Mouse (Mus musculus) CH12.LX (cell line): ENCODE results near the gene Zbtb20. TPM values are rescaled to one million over a fixed set of nuclear protein-coding genes. Genes with fewer than 3 reads are reported as not detected.

Experiments used
- DNase-seq: peaks from one replicate; pipeline ENCODE4 v3.0.0-alpha.2; 2013; ENCODE audit errors: extremely low read depth
- H3K27ac ChIP-seq: 2 replicates; pipeline ENCODE4 v1.5.1; 2012; ENCODE audit warnings: low read depth, mild to moderate bottlenecking, control low read depth, moderate library complexity; ENCODE audit not compliant: insufficient read depth
- H3K27me3 ChIP-seq: replicated peaks from 2 replicates; pipeline ENCODE3; 2012; ENCODE audit warnings: inconsistent platforms
- H3K36me3 ChIP-seq, 2 experiments: replicated peaks in 1 of 2; 2 replicates each; pipeline versions ENCODE3 to v1.6.1; 2012; ENCODE audit warnings: inconsistent platforms in 1 of 2, low read length in 1 of 2, mild to moderate bottlenecking in 1 of 2, mixed read lengths in 1 of 2, moderate library complexity in 1 of 2; ENCODE audit not compliant: control insufficient read depth in 1 of 2, insufficient read depth in 1 of 2
- H3K4me1 ChIP-seq, 2 experiments: 2 replicates each; pipeline ENCODE4 v1.6.1; 2012; ENCODE audit warnings: inconsistent platforms in 1 of 2, moderate library complexity in 1 of 2; ENCODE audit not compliant: insufficient read depth in 2 of 2, control insufficient read depth in 1 of 2
- H3K4me2 ChIP-seq: 2 replicates; pipeline ENCODE4 v1.6.1; 2012; ENCODE audit warnings: low read depth, mild to moderate bottlenecking, control low read depth; ENCODE audit not compliant: poor library complexity, insufficient read depth, severe bottlenecking
- H3K4me3 ChIP-seq, 3 experiments: fragments of 150-350 bp in 1 of 3; sonication (generic) in 1 of 3; replicated peaks in 1 of 3; 2 replicates each; pipeline versions ENCODE3 to v1.5.1; 2011 to 2012; ENCODE audit warnings: low read depth in 2 of 3, low read length in 2 of 3, mild to moderate bottlenecking in 2 of 3, moderate library complexity in 2 of 3, control low read depth in 1 of 3, improper control_type of control experiment in 1 of 3, inconsistent platforms in 1 of 3, mixed read lengths in 1 of 3; ENCODE audit not compliant: poor library complexity in 1 of 3
- H3K79me2 ChIP-seq: replicated peaks from 2 replicates; pipeline ENCODE4 v1.6.1; 2012; ENCODE audit warnings: mild to moderate bottlenecking, moderate library complexity; ENCODE audit not compliant: control insufficient read depth, poor library complexity, insufficient read depth, severe bottlenecking; ENCODE audit errors: extremely low read depth
- H3K9ac ChIP-seq: 2 replicates; pipeline ENCODE4 v1.6.1; 2012; ENCODE audit warnings: low read depth, mild to moderate bottlenecking, control low read depth, moderate library complexity; ENCODE audit not compliant: insufficient read depth
- H3K9me3 ChIP-seq: replicated peaks from 2 replicates; pipeline ENCODE3; 2012; ENCODE audit warnings: low read length, inconsistent platforms, mixed read lengths
- BHLHE40 ChIP-seq: IDR thresholded peaks from 2 replicates; pipeline ENCODE4 v1.6.1; 2011; ENCODE audit warnings: mild to moderate bottlenecking, low read depth, low read length, improper control_type of control experiment
- CHD1 ChIP-seq: IDR thresholded peaks from 2 replicates; pipeline ENCODE4 v1.6.1; 2012; ENCODE audit warnings: low read depth, low read length, improper control_type of control experiment, inconsistent platforms
- CHD2 ChIP-seq: IDR thresholded peaks from 2 replicates; pipeline ENCODE4 v1.6.1; 2011; ENCODE audit warnings: low read length, improper control_type of control experiment
- E2F4 ChIP-seq: IDR thresholded peaks from 2 replicates; pipeline ENCODE4 v1.6.1; 2011; ENCODE audit warnings: low read depth, low read length, improper control_type of control experiment; ENCODE audit not compliant: insufficient replicate concordance
- ELF1 ChIP-seq: IDR thresholded peaks from 2 replicates; pipeline ENCODE4 v1.6.1; 2014; ENCODE audit warnings: low read depth, mild to moderate bottlenecking, inconsistent platforms, low read length, improper control_type of control experiment
- EP300 ChIP-seq: IDR thresholded peaks from 2 replicates; pipeline ENCODE4 v1.6.1; 2011; ENCODE audit warnings: low read length, improper control_type of control experiment
- ETS1 ChIP-seq: conservative IDR thresholded peaks from 2 replicates; pipeline ENCODE4 v1.6.1; 2012; ENCODE audit warnings: low read depth, mild to moderate bottlenecking, inconsistent platforms, low read length, improper control_type of control experiment, moderate library complexity
- HCFC1 ChIP-seq: IDR thresholded peaks from 2 replicates; pipeline ENCODE4 v1.6.1; 2012; ENCODE audit warnings: low read depth, mild to moderate bottlenecking, inconsistent platforms, low read length, improper control_type of control experiment
- IRF4 ChIP-seq: IDR thresholded peaks from 2 replicates; pipeline ENCODE4 v1.6.1; 2014; ENCODE audit warnings: low read depth, mild to moderate bottlenecking, inconsistent platforms, low read length, improper control_type of control experiment
- JUN ChIP-seq: IDR thresholded peaks from 2 replicates; pipeline ENCODE4 v1.6.1; 2011; ENCODE audit warnings: low read depth, mild to moderate bottlenecking, low read length, improper control_type of control experiment, moderate library complexity; ENCODE audit not compliant: insufficient read depth
- JUND ChIP-seq: conservative IDR thresholded peaks from 2 replicates; pipeline ENCODE4 v1.6.1; 2011; ENCODE audit warnings: low read depth, low read length, improper control_type of control experiment
- KAT2A ChIP-seq: IDR thresholded peaks from 2 replicates; pipeline ENCODE4 v1.6.1; 2012; ENCODE audit warnings: low read length, improper control_type of control experiment, inconsistent platforms; ENCODE audit not compliant: insufficient replicate concordance
- MAFK ChIP-seq: IDR thresholded peaks from 2 replicates; pipeline ENCODE4 v1.6.1; 2011; ENCODE audit warnings: low read length, improper control_type of control experiment; ENCODE audit not compliant: insufficient replicate concordance
- MAX ChIP-seq: IDR thresholded peaks from 2 replicates; pipeline ENCODE4 v1.6.1; 2011; ENCODE audit warnings: low read length, improper control_type of control experiment
- MAZ ChIP-seq: IDR thresholded peaks from 2 replicates; pipeline ENCODE4 v1.6.1; 2012; ENCODE audit warnings: low read depth, mild to moderate bottlenecking, inconsistent platforms, low read length, improper control_type of control experiment, moderate library complexity
- MXI1 ChIP-seq: IDR thresholded peaks from 2 replicates; pipeline ENCODE4 v1.6.1; 2011; ENCODE audit warnings: mild to moderate bottlenecking, low read depth, low read length, improper control_type of control experiment
- MYC ChIP-seq: IDR thresholded peaks from 2 replicates; pipeline ENCODE4 v1.6.1; 2011; ENCODE audit warnings: low read depth, mild to moderate bottlenecking, improper control_type of control experiment, low read length
- NELFE ChIP-seq: IDR thresholded peaks from 2 replicates; pipeline ENCODE4 v1.6.1; 2011; ENCODE audit warnings: low read depth, low read length, improper control_type of control experiment
- NRF1 ChIP-seq: IDR thresholded peaks from 2 replicates; pipeline ENCODE4 v1.6.1; 2014; ENCODE audit warnings: low read depth, mild to moderate bottlenecking, inconsistent platforms, low read length, improper control_type of control experiment, moderate library complexity
- PAX5 ChIP-seq: IDR thresholded peaks from 2 replicates; pipeline ENCODE4 v1.6.1; 2012; ENCODE audit warnings: low read length, inconsistent platforms, mixed read lengths
- RAD21 ChIP-seq: IDR thresholded peaks from 2 replicates; pipeline ENCODE4 v1.6.1; 2011; ENCODE audit warnings: low read depth, mild to moderate bottlenecking, low read length, improper control_type of control experiment, moderate library complexity
- SIN3A ChIP-seq: IDR thresholded peaks from 2 replicates; pipeline ENCODE4 v1.6.1; 2012; ENCODE audit warnings: low read length, improper control_type of control experiment, inconsistent platforms
- TBP ChIP-seq: conservative IDR thresholded peaks from 2 replicates; pipeline ENCODE4 v1.6.1; 2011; ENCODE audit warnings: low read depth, low read length, improper control_type of control experiment
- TCF12 ChIP-seq: IDR thresholded peaks from 2 replicates; pipeline ENCODE4 v1.6.1; 2014; ENCODE audit warnings: low read depth, mild to moderate bottlenecking, inconsistent platforms, low read length, improper control_type of control experiment
- UBTF ChIP-seq: IDR thresholded peaks from 2 replicates; pipeline ENCODE4 v1.6.1; 2012; ENCODE audit warnings: low read depth, mild to moderate bottlenecking, inconsistent platforms, low read length, improper control_type of control experiment, moderate library complexity
- USF1 ChIP-seq: IDR thresholded peaks from 2 replicates; pipeline ENCODE4 v1.6.1; 2014; ENCODE audit warnings: low read depth, mild to moderate bottlenecking, inconsistent platforms, low read length, improper control_type of control experiment
- USF2 ChIP-seq: conservative IDR thresholded peaks from 2 replicates; pipeline ENCODE4 v1.6.1; 2011; ENCODE audit warnings: low read depth, low read length, improper control_type of control experiment
- ZC3H11A ChIP-seq: IDR thresholded peaks from 2 replicates; pipeline ENCODE4 v1.6.1; 2012; ENCODE audit warnings: low read depth, mild to moderate bottlenecking, inconsistent platforms, low read length, improper control_type of control experiment
- ZMIZ1 ChIP-seq: IDR thresholded peaks from 2 replicates; pipeline ENCODE4 v1.6.1; 2012; ENCODE audit warnings: low read depth, mild to moderate bottlenecking, inconsistent platforms, low read length, improper control_type of control experiment
- ZNF384 ChIP-seq: IDR thresholded peaks from 2 replicates; pipeline ENCODE4 v1.6.1; 2012; ENCODE audit warnings: low read depth, low read length, improper control_type of control experiment, inconsistent platforms
- dilution Hi-C: fragments of 300-500 bp; cut with MboI; formaldehyde crosslinking; loops from 2 replicates; pipeline ENCODE4 v1.14.3; 2020; ENCODE audit warnings: low sequenced_read_pairs; ENCODE audit not compliant: extremely low pct_unique_long_range_greater_than_20kb, extremely low pct_ligation_motif_present
- in situ Hi-C: fragments of 300-500 bp; cut with MboI; formaldehyde crosslinking; loops from 3 replicates; pipeline ENCODE4 v1.14.3; 2019; ENCODE audit warnings: low sequenced_read_pairs, low pct_ligation_motif_present, low pct_unique_long_range_greater_than_20kb, mixed read lengths
- polyA plus RNA-seq: library from polyadenylated mRNA; unstranded; fragments of >175 nt; gene quantifications from 2 replicates; pipeline ENCODE4 v1.2.1, GENCODE M21; 2012; ENCODE audit warnings: low read depth; ENCODE audit not compliant: insufficient read length
- total RNA-seq, 2 experiments: library from RNA; depleted of rRNA; stranded (reverse); fragments of 300-350 nt in 1 of 2; fragments of >200 nt in 1 of 2; gene quantifications; 2 replicates each; pipeline ENCODE4 v1.2.3; 2012 to 2014

The Zbtb20 gene
- total and polyA plus RNA-seq, 3 experiments = 24.9 to 58.0 (median 51.6) TPM

- TF ChIP-seq IRF4 = no peak
- no peak for TF ChIP-seq ETS1
- TF ChIP-seq ELF1 = no peak
- no peak for TF ChIP-seq MXI1
- TF ChIP-seq JUND = no peak
- TF ChIP-seq USF2 = no peak
- no peak for TF ChIP-seq ZC3H11A
- no peak for TF ChIP-seq CHD1
- TF ChIP-seq MYC = no peak
- TF ChIP-seq NRF1 = no peak
- no peak for TF ChIP-seq EP300
- no peak for TF ChIP-seq PAX5
- TF ChIP-seq CHD2 = no peak
- TF ChIP-seq BHLHE40 = no peak
- TF ChIP-seq TBP = no peak
- no peak for TF ChIP-seq KAT2A
- no peak for TF ChIP-seq JUN
- no peak for TF ChIP-seq TCF12
- H3K4me3 ChIP-seq = no peak overlapping the region
- peaks cover 73 to 90% of the 10 kb centered on the region in 2 experiments for H3K36me3 ChIP-seq
- DNase-seq = no peak
- dilution Hi-C loops (no loop called here), in situ Hi-C loops (no loop called here)
- no peak overlapping the region for H3K9ac ChIP-seq
- H3K27ac ChIP-seq = no peak overlapping the region
- H3K9me3 ChIP-seq = peaks cover 7% of the 10 kb centered on the region
- H3K4me1 ChIP-seq = peaks cover 6 to 11% of the 10 kb centered on the region in 2 experiments; a peak in 3 of 4 replicates
- H3K4me2 ChIP-seq = no peak overlapping the region
- peaks cover 31% of the 10 kb centered on the region for H3K79me2 ChIP-seq
- no peaks in the 10 kb centered on the region for H3K27me3 ChIP-seq
These were observed 734.7 kb downstream of the Zbtb20 start for GRCm38 (mm10) chr16:43610375-43610774.

- Histone ChIP-seq H3K9ac (no peak overlapping the region), H3K27me3 (no peaks in the 10 kb centered on the region), H3K4me1 (0 out of 4 replicates have a peak, but pooled peaks cover 0 to 3% of the 10 kb centered on the region in 2 experiments), H3K27ac (no peak overlapping the region), H3K4me3 (no peak overlapping the region), H3K9me3 (no peaks in the 10 kb centered on the region), H3K79me2 (peaks cover 42% of the 10 kb centered on the region), H3K36me3 (peaks cover 64 to 90% of the 10 kb centered on the region in 2 experiments), H3K4me2 (no peak overlapping the region)
- dilution Hi-C loops = no loop called here
- in situ Hi-C loops = no loop called here
- TF ChIP-seq ZMIZ1 (no peak), MAZ (no peak), UBTF (no peak), PAX5 (no peak), HCFC1 (no peak), E2F4 (no peak), MAX (no peak), MAFK (no peak), USF1 (no peak), ZNF384 (no peak), MXI1 (no peak), RAD21 (no peak), ELF1 (no peak), CHD2 (no peak), NELFE (no peak), ETS1 (no peak), TBP (no peak), SIN3A (no peak)
- no peak for DNase-seq
These were observed 740.7 kb downstream of the Zbtb20 start for GRCm38 (mm10) chr16:43616348-43616747.
